Mouse (Mus musculus): ENCODE data around the gene Hilpda.

GRCm38 (mm10) chr6:29313690-29314202, 41.5 kb downstream of the Hilpda start:
- TF ChIP-seq CTCF (IDR thresholded peaks at IDR 0.05; ENCODE audit: low read depth, low read length), result no peak
- no peak for TF ChIP-seq POLR2A (IDR thresholded peaks at IDR 0.05; ENCODE audit: insufficient read depth, low read length)
